Mouse (Mus musculus): ENCODE measurements around the gene Lgr4. TPM values are rescaled to one million over a fixed set of nuclear protein-coding genes. Genes with fewer than 3 reads are reported as not detected.
A peak's percentile ranks its signal among the peaks of the same experiment; 100 is the strongest.

Lgr4 gene
- total RNA-seq, 2 experiments from 2014 or later: 0.88 to 0.94 TPM

DNA sequence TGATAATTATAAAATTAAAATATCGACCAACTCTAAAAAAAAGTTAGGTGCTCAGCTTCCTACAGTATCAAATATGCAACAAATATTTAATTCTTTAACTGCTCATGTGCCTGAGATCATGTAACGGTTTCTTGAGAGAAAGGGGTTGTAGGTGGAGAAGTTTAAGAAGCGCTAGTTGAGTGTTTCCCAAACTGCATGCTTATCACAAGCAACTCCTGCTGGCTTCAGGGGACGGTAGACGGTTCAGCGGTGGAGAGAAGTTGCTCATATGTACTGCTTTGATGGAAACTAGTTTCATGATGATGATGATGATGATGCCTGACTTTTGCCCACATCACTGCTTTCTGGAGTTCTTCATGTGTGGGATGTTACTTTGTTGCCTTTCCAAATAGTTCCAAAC is 29.0 kb downstream of the Lgr4 start:
- ATAC-seq (ENCODE audit: poor library complexity, severe bottlenecking): no peak

DNA sequence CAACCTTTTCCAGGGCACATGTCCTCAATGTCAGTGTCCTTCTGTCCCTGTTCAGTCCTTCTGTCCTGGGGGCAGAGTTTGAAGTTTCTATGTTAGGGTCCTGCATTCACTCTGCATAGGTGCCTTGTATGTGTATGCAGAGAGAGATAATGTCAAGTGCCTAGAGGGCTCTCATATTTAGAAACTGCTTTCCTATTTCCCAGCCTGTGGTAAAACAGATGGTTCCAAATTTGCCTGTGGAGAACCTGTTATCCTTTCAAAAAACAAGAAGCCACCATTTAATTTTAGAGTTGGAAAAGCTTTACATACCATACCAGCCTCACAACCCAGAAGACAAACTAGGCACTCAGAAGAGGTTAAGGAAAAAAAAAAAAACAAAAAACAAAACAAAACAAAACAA is 32.1 kb downstream of the Lgr4 start:
- ATAC-seq (ENCODE audit: poor library complexity, severe bottlenecking): no peak

DNA sequence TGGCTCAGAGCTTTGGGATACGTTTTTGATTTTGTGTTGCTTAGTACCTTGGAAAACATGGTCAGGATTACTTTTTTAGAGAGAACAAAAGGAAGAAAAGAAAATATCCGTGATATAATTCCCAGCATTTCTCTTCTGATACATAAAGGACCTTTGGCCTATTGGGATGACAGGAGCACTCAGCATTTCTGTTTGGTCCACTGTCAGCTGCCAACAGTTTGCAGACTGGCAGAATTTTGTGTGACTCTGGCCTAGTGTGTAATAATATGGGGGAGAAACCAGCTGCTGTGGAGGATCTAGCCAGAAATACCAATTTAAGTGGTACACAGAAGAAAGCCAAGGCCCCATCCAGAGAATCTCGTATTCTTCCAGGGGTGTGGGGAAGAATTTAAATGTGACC is 32.9 kb downstream of the Lgr4 start:
- ATAC-seq (ENCODE audit: poor library complexity, severe bottlenecking): no peak

DNA sequence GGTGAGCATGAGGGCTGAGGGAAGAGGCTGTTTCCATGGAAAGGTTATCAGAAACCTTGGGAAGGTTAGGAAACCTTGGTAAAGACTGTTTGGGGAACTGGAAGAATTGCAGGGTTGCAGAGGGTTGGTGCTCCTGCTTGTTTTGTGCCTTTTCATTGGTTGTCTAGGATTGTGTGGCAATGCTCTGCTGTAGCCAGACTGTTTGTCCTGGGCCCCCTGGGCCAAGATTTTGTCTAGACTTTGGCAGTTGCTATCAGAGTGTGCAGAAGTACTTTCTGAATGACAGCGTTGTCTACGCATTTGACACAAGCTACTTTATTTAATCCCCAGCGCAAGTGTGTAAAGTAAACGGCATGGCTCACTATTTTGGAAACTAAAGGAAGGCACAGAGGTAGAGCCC is 33.6 kb downstream of the Lgr4 start:
- ATAC-seq (ENCODE audit: poor library complexity, severe bottlenecking): no peak

DNA sequence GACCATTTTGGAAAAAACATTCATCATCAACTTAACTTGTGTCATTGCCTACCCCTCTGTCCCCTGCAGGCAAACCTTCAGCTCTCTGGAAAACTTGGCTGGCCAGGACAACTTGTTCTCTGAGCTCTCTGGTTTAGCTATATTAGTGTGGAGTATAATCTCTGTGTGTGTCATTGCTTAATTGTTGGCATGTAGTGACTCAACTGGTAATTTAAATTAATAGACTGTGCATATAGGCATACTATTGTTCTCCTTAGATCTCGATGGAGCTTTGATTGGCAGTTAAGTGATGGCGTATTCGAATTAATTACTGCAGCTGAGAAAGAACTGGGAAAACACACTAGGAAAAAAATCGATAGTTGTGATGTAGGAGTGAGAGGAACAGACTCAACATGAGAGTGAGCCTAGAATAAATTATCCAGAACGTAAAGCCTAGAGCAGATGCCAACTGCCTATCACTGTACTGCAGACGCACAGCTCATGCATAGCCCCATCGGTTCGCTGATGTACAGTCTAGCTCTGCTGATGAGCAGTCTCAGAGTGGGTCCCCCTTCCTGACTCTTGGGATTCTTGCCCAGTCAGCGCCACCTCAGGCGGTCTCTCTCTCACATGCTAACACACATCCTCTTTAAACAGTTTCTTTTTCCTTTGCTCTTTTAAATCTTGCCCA is 35.7 kb downstream of the Lgr4 start:
- 0 out of 2 replicates have a peak, but pooled peaks have one; percentile 31 for ATAC-seq (ENCODE audit: poor library complexity, severe bottlenecking)

DNA sequence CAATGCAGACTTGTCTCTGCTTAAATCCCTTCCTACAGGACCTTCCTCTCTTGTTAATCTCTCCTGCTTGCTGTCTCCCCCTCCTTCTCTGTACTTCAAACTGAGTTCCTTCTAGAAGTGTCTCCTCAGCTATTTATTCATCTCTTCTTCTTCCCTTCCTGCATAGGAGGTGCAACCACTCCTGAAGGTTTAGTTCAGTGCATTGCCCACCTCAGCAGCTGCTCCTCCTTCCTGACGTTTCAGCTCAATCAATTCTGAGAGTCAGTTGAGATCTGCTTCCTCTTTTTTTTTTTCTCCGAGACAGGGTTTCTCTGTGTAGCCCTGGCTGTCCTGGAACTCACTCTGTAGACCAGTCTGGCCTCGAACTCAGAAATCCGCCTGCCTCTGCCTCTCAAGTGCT is 36.4 kb downstream of the Lgr4 start:
- peak; percentile 72 for ATAC-seq (ENCODE audit: poor library complexity, severe bottlenecking)

DNA sequence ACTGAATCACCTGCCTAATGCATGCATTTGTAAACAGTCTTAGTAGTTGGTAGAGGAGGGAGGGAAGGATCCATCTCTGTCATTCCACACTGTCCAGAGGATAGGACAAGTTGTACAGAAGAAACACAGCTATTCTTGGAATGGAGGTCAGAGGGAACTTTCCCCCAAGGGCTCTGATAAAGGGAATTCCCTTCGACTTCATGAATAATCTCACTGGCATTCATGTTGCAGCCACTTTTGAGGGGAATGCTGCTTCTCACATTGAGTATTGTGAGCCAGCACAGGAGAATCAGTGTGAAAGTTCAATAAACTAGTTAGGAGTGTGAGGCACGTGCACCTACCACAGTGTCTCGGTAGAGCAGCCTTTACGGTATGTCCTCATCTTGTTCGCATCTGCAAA is 37.6 kb downstream of the Lgr4 start:
- ATAC-seq (ENCODE audit: poor library complexity, severe bottlenecking): no peak

DNA sequence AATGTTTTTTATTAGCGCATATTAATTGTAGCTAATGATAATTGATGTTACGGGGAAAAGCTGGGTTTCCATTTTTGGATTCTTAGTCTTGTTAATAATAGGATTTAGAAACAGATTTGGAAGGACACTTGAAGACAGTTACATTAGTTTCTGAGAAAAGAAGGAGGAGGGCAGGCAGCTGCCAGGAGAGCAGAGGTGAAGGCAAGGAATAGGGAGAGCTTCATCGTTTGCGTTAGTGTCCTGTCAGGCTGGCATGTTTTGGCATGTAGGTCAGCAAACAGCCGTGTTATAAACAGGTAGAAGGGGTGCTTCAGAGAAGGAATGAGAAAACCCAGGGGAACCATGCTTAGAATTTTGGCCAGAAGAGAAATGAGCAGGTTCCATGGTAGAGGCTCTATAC is 38.5 kb downstream of the Lgr4 start:
- ATAC-seq (ENCODE audit: poor library complexity, severe bottlenecking): no peak

DNA sequence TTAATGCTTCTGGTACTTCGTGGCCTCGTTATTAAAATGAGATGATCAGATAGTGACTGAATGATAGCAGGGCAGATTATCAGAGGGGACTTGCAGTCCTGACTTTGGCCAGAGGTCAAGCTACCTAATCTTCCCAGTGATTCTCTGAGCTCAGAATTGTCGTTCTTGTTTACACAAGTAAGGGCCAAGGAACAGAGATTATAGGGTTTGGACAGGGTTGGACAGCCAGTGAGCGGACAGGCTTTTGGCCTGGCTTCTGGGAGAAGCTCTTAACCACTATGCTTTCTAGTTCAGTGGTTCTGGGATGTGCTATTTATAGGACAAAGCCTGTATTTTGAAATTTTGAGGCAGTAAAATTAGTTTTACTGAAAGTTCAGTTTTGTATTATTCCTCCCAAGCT is 39.3 kb downstream of the Lgr4 start:
- ATAC-seq (ENCODE audit: poor library complexity, severe bottlenecking): no peak

DNA sequence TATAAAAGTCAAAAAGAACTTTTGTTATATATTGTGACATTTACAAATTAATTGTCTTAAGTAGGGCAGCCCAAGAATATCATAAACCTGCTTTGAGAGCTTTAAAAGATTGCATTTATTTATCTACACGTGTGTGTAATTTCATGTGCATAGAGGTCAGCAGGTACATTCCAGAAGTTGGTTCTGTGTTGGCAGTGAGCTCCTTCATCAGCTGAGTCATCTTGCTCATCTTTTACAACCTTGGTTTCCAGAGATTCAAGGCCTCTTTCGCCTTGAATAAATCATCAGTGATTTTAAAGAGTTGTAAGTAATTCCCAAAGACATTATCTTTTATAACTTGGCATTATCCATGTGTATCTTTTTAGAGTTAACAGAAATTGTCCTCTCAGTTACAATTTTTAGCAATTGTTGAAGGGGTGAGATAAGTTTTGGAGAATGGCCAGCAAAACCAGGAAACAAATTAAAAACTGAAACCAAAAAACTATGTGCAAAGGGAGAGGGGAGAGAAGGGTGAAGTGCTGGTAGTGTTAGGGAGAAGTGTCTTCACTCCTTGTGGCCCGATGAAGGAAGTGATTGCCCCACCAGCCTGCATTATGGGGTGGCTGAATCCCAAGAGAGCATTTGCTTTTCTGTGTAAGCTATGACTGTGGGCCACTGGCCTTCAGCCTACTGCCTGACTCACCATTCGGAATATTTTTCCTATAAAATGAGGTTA is 41.4 kb downstream of the Lgr4 start:
- peak; percentile 89 for ATAC-seq (ENCODE audit: poor library complexity, severe bottlenecking)

DNA sequence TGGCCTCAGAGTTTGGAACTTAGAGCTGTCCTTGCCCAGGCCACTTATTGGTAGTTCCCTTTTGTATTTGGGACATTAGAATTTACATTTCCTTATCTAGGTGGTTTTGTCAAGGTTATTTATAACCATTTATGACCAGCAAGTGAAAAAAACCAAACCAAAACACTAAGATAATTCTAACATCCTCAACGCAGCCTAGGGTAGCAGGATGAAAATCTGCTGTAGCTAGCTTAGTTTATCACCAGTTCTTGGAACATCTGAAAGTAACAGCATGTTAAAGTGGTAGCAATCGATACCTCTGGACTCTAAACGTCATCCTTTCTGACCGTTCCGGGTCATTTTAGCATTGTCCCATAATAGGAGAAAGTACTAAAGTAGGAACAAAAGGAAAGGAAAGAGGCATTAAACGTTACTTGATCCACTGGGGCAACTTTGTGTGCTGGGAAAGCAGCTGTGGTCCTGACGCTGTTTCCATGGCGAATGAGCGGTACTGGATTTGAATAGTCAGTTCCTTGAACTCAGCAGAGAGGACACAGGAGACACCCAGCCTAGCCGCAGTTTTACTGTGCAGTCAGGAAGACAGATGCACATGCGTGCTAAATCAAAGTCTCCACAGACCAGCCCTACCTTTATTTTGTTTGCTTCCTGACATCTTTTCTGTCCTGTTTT is 42.1 kb downstream of the Lgr4 start:
- no peak for ATAC-seq (ENCODE audit: poor library complexity, severe bottlenecking)

DNA sequence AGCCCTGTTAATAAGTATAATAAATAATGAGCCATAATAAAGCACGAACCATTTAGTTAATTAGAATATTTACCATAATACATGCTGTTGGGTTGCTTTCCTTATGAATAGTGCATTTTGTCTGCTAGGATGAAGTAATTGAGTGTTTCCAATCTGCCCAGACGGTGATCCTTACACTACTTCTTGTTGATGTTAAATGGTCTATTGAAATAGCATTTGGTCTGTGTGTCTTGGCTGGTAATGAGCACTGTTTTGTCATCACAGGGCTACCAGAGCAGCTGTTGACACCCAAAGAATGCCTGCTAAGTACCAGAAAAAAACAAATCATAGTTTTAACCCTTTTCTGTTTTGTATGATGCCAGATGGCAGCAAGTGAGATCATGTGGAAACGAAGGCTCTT is 42.8 kb downstream of the Lgr4 start:
- no peak for ATAC-seq (ENCODE audit: poor library complexity, severe bottlenecking)

DNA sequence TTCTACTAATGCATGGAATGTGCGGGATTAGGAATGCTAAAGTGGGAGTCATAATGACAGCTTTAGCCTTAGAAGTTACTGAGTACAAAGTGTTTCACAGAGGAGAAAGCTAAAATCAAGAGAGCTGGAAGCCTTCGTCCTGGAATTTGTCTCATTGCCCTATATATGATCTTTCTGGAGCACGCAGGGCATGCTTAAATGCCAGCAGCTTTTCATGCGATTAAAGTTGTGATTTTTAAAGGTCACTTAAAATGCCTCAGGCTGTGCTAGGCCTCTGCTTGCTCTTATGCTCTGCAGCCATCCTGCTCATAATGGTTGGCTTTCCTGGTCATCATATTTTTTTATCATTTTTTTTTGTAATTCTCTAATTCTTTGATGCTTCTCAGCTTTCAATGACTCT is 43.7 kb downstream of the Lgr4 start:
- ATAC-seq (ENCODE audit: poor library complexity, severe bottlenecking): no peak

DNA sequence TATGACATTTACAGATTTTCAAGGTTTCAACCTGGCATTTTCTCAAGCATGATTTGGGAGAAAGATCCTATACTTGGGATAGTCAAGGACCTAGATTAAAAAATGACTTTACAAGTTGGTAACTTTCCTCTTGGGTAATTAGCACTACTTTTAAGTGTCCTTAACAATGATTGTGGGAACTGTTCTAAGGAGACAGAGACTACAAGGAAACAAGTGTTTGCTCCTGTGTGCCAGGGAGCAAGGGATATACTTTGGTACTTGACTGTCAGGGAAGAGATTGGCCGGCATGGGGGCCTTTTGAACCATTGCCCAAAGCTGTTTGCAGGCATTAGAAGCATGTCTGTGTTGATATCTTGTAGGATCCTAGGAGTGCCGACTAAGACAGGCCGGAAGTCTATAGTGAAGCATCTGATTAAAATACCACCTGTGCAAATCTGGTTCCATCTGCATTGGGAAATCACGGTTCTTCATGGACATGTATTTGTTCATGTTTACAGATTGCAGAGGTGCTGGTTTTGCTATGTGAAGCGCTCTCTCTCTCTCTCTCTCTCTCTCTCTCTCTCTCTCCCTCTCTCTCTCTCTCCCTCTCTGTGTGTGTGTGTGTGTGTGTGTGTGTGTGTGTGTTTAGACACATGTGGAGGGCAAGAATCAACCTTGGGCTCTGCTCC is 46.3 kb downstream of the Lgr4 start:
- no peak for ATAC-seq (ENCODE audit: poor library complexity, severe bottlenecking)

DNA sequence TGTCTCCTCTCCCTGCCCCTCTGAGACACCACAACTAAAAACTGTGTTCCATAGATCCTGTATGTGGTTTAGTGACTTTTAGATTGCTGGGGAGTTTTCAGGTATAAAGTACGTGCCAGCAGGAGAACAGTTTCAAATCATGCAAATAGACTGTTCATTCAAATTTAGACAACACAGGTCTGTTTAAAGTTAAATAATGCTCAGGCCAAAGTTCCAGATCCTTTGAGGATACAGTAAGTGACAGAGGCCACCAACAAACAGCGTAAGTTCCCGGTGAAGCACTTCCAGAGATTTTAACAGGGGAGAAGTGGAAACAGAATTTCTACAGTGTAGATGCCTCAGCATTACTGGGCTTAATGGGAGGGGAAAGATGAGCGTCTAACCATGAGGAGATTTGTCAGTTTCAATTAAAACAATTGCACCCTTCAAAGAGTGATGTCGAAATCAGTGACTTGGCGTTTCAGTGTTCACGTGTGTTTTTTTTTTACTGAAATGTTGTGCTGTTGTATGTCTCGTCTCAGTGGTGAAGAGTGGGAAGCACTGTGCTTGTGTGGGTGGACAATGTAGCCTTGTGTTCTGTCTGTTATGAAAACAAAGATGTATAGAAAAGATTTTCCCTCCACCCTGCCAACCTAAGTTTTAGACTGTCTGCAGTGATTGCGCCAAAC is 48.4 kb downstream of the Lgr4 start:
- peak; percentile 30 for ATAC-seq (ENCODE audit: poor library complexity, severe bottlenecking)

DNA sequence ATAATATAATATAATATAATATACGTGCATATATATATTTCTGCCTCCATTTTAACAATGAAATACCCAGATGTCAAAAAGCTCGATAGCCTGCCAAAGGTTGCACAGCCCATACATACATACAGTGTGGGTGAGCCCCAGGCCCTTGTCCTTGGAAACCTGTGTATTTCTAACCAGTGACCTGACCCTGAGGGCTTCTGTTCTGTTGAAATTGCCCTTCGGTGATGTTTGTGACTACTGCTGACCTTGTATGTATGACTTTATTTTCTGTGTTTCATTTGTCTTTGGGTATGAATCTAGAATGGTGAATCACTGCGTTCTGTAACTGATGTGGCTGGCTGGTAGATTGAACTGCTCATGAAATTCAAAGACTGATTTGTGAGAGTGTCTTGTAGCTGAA is 49.4 kb downstream of the Lgr4 start:
- no peak for ATAC-seq (ENCODE audit: poor library complexity, severe bottlenecking)

DNA sequence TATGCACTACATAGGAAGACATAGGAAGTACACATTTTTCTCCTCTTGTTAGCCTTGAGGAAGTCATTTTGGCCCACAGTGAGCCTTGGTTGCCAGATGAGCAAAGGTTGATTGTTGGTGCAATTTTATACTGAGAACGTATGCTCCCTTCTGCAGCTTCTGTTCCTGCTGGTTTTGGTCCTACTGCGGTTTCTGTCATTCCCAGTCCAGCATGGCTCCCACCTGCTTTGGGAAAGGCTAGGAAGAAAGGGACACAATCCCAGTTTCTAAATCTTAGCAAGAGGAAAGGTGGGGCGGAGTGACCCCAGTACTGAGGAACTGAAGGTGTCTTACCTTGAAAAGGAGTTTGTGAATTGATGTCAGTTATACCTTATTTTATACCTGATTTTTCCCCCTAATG is 51.9 kb downstream of the Lgr4 start:
- ATAC-seq (ENCODE audit: poor library complexity, severe bottlenecking): no peak

DNA sequence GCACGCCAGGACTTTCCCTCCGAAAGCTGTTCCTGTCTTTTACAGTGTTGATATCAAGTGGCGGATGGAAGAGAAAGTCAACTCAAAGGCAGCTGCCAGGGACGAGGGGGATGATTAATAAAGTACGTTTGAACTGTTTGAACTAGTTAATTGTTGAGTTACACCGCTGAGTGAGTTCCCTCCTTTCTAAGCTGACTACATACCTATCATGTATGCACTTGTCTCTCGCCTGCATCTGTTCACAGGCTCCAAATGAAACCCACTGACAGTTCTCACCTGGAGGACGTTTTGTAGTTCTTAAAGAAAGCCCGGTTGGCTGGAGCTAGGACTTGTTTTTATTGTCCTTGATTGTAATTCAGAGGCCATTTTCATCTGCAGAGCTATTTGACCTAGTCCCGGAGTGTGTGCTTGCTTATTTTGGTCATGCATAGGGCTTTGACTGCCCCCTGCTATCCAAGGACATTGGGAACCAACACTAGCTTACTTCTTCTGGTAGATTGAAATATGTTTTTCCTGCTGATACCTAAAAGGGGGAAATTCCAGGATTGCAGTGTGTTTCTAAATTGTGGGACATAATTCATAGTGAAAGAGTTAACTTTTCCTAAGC is 52.6 kb downstream of the Lgr4 start:
- ATAC-seq (ENCODE audit: poor library complexity, severe bottlenecking): no peak

DNA sequence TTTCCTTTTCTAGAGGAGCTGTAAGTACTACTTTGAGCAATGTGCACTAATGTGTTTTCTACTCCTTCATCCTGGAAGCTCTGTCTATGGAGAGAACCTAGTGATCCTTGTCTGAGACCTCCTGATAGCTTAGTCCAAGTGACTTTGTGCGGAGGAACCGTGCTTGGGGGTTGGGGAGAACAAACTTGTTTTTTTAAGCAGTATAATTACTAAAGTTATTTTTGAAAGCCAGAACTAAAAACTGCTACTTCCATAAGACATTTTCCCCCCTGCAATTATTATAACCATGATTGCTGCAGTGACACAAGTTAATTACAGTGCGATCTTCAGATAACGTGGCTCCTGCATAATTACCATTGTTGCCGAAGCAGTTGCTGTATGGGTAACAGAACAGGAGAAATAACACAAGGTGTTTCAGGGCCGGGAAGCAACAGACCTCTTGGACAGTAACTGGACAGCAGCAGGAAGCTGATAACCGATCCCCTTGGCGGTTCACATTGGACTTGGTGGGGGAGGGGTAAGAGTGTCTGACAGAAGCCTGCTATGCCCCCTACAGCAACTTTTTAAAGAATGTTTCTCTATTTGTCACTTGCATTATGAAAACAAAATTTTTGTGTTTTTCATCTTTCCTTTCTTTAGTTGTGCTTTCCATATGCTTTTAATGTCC is 53.4 kb downstream of the Lgr4 start:
- no peak for ATAC-seq (ENCODE audit: poor library complexity, severe bottlenecking)

DNA sequence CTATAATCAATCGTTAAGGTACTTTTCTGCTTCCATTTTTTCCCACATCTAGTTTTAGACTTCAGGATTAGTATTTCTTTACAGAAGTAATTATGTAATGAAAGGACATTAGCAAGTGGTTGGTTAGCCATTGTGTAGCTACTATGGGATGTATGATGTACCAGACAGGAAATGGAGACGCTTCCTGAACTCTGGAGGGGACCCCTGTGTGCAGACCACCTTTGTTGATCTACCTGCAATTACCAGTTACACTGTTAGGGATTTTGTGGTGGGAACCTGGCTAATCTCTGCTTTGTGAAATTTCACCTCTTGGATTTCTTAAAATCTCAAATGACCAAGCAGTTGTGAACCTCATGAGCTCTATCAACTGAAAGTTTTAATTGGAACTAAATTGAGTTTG is 54.9 kb downstream of the Lgr4 start:
- ATAC-seq (ENCODE audit: poor library complexity, severe bottlenecking): no peak

Data from megakaryocyte, adult 5-6 weeks (primary cell).